Mouse (Mus musculus): ENCODE measurements around the gene Aoc2. TPM values are rescaled to one million over a fixed set of nuclear protein-coding genes. Genes with fewer than 3 reads are reported as not detected.
"Not testable (repeated sequence)": the region's sequence is repeated elsewhere in the genome, so short reads cannot be mapped to it uniquely, and the experiment has no call there.

The Aoc2 gene
- polyA plus RNA-seq, 1 experiment from 2014 or later: 1.6 TPM

- no peaks in the 10 kb centered on the region for H3K27me3 ChIP-seq (ENCODE audit: control insufficient read depth, insufficient read depth, low read length)
- DNase-seq (ENCODE audit: low spot score) (no peak), ATAC-seq (ENCODE audit: low FRiP score) (no peak)
- H3K27ac ChIP-seq: no peak overlapping the region
- H3K9ac ChIP-seq: no peak overlapping the region
- no peaks in the 10 kb centered on the region for H3K4me1 ChIP-seq (replicated peaks; ENCODE audit: control insufficient read depth, insufficient read depth, low read length)
- H3K36me3 ChIP-seq (replicated peaks; ENCODE audit: control insufficient read depth, insufficient read depth): no peaks in the 10 kb centered on the region
- H3K4me2 ChIP-seq (replicated peaks): no peak overlapping the region
- WGBS: 65% methylated on average over 3 of the region's 3 CpGs
- H3K4me3 ChIP-seq (replicated peaks; ENCODE audit: low read length): no peak overlapping the region
- H3K9me3 ChIP-seq (ENCODE audit: control insufficient read depth, low read length): no peaks in the 10 kb centered on the region
Observed at GRCm38 (mm10) chr11:101360651-101361113, 35.8 kb downstream of the Aoc2 start.

DNA sequence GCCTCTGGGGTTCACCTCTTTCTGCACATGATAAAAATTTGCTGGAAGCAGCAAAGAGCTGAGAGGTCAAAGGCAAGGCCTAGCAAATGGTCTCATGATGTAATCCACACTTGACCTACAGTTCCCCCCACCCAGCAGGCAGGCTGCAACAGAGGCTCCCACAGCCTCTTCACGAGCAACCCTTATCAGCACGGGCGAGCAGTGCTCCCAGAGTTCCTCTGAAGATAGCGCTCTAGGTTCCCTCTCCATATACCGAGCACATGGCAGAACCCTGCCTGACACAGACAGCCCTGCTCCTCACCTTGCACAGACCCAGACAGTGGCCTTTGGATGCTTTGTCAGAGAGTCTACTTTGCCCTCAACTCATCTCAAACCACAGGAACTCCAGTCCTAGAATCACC, 39.7 kb downstream of the Aoc2 start:
- H3K4me3 ChIP-seq (replicated peaks; ENCODE audit: low read length): no peak overlapping the region
- no peaks in the 10 kb centered on the region for H3K9me3 ChIP-seq (ENCODE audit: control insufficient read depth, low read length)
- no peak overlapping the region for H3K4me2 ChIP-seq (replicated peaks)
- ATAC-seq (ENCODE audit: low FRiP score) (no peak), DNase-seq (ENCODE audit: low spot score) (no peak)
- H3K27ac ChIP-seq: no peak overlapping the region
- no peak overlapping the region for H3K9ac ChIP-seq
- H3K36me3 ChIP-seq (replicated peaks; ENCODE audit: control insufficient read depth, insufficient read depth): no peaks in the 10 kb centered on the region
- no peaks in the 10 kb centered on the region for H3K4me1 ChIP-seq (replicated peaks; ENCODE audit: control insufficient read depth, insufficient read depth, low read length)
- 89% methylated on average over 5 of the region's 5 CpGs for WGBS
- H3K27me3 ChIP-seq (ENCODE audit: control insufficient read depth, insufficient read depth, low read length): no peaks in the 10 kb centered on the region

DNA sequence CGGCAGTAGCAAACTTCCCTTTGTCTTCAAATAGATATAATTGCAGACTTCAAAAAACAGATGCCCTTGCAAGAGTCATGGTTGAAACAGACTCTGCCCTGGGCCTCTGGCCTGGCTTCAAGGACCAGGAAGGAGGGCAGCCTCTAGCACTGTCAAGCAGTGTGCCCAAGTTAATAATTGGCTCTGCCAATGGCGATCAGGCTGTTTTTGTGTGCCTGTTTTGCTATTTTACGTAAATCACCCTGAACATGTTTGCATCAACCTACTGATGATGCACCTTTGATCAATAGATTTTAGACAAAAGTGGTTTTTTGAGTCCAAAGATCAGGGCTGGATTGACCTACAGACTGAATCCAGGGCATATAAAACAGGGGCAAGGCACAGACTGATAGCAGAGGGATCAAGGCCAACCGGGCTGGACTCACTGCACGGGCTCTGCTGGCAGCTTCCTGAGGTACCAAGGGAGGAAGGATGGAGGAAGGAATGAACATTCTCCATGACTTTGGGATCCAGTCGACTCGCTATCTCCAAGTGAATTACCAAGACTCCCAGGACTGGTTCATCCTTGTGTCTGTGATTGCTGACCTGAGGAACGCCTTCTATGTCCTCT, 42.6 kb downstream of the Aoc2 start, which contains the start of gene G6pc:
Gene G6pc (plus strand): TSS at position 236 of the 610 bp plus-strand sequence.
- Histone ChIP-seq H3K9me3 (ENCODE audit: control insufficient read depth, low read length) (no peaks in the 10 kb centered on the region), H3K27ac (no peak within 1 kb of the TSS), H3K36me3 (replicated peaks; ENCODE audit: control insufficient read depth, insufficient read depth) (no peaks in the 10 kb centered on the region), H3K4me1 (replicated peaks; ENCODE audit: control insufficient read depth, insufficient read depth, low read length) (no peaks in the 10 kb centered on the region), H3K27me3 (ENCODE audit: control insufficient read depth, insufficient read depth, low read length) (no peaks in the 10 kb centered on the region), H3K9ac (no peak within 1 kb of the TSS), H3K4me2 (replicated peaks) (no peak within 1 kb of the TSS), H3K4me3 (replicated peaks; ENCODE audit: low read length) (no peak within 1 kb of the TSS)
- WGBS: 92% methylated on average over 8 of the region's 8 CpGs
- no peak for ATAC-seq (ENCODE audit: low FRiP score)
- no peak for DNase-seq (ENCODE audit: low spot score)

DNA sequence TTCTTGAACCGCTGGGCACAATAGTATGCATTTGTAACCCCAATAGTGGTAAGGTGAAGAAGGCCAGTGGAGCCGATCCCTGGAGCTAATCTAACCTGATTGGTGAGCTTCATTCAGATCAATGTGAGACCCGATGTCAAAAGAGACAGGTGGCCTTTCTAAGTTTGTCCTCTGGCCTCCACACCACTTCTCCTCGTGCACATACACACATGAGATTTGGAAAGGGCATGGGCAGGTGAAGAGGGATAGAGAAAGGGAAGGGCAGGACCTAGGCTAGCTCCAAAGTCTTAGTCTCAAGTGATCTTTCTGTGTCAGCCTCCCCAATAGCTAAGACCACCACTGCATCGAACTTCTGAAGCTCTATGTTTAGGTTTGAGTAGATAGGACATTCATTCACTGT, 45.3 kb downstream of the Aoc2 start:
- no peaks in the 10 kb centered on the region for H3K4me1 ChIP-seq (replicated peaks; ENCODE audit: control insufficient read depth, insufficient read depth, low read length)
- no peak for DNase-seq (ENCODE audit: low spot score)
- H3K4me2 ChIP-seq (replicated peaks): no peak overlapping the region
- ATAC-seq (ENCODE audit: low FRiP score): no peak
- no peak overlapping the region for H3K4me3 ChIP-seq (replicated peaks; ENCODE audit: low read length)
- WGBS: 76% methylated on average over 5 of the region's 5 CpGs
- no peaks in the 10 kb centered on the region for H3K9me3 ChIP-seq (ENCODE audit: control insufficient read depth, low read length)
- no peaks in the 10 kb centered on the region for H3K27me3 ChIP-seq (ENCODE audit: control insufficient read depth, insufficient read depth, low read length)
- no peaks in the 10 kb centered on the region for H3K36me3 ChIP-seq (replicated peaks; ENCODE audit: control insufficient read depth, insufficient read depth)
- H3K9ac ChIP-seq: no peak overlapping the region
- no peak overlapping the region for H3K27ac ChIP-seq

DNA sequence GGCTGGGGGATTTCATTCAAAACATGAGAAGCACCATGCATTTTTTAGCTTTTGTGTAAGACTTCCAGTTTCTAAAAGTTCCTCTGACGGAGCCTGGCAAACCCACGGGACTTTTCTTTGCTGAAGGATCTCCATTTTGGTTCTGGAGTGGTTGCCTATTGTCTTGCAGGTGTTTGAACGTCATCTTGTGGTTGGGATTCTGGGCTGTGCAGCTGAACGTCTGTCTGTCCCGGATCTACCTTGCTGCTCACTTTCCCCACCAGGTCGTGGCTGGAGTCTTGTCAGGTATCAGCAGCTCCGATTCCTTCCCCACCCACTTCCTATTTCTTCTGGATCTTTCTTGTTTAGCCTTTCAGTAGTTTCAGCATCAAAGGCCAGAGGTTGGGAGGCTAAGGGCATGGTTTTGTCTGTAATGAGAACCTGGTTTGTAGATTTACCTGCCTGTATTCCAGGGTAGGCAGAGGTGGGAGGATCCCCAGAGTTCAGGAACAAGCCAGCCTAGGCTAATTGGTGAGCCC, 49.6 kb downstream of the Aoc2 start:
- H3K27ac ChIP-seq: no peak overlapping the region
- no peaks in the 10 kb centered on the region for H3K27me3 ChIP-seq (ENCODE audit: control insufficient read depth, insufficient read depth, low read length)
- no peak overlapping the region for H3K9ac ChIP-seq
- no peak for ATAC-seq (ENCODE audit: low FRiP score)
- no peaks in the 10 kb centered on the region for H3K36me3 ChIP-seq (replicated peaks; ENCODE audit: control insufficient read depth, insufficient read depth)
- no peak overlapping the region for H3K4me3 ChIP-seq (replicated peaks; ENCODE audit: low read length)
- H3K9me3 ChIP-seq (ENCODE audit: control insufficient read depth, low read length): no peaks in the 10 kb centered on the region
- no peak for DNase-seq (ENCODE audit: low spot score)
- no peaks in the 10 kb centered on the region for H3K4me1 ChIP-seq (replicated peaks; ENCODE audit: control insufficient read depth, insufficient read depth, low read length)
- WGBS: 73% methylated on average over 7 of the region's 7 CpGs
- H3K4me2 ChIP-seq (replicated peaks): no peak overlapping the region

GRCm38 (mm10) chr11:101378196-101378595, 53.3 kb downstream of the Aoc2 start:
- ATAC-seq (ENCODE audit: low FRiP score): not testable (repeated sequence)

GRCm38 (mm10) chr11:101378926-101379325, 54.1 kb downstream of the Aoc2 start:
- Histone ChIP-seq H3K4me1 (replicated peaks; ENCODE audit: control insufficient read depth, insufficient read depth, low read length) (no peaks in the 10 kb centered on the region), H3K27ac (no peak overlapping the region), H3K4me2 (replicated peaks) (no peak overlapping the region), H3K9me3 (ENCODE audit: control insufficient read depth, low read length) (no peaks in the 10 kb centered on the region), H3K36me3 (replicated peaks; ENCODE audit: control insufficient read depth, insufficient read depth) (no peaks in the 10 kb centered on the region), H3K4me3 (replicated peaks; ENCODE audit: low read length) (no peak overlapping the region), H3K9ac (no peak overlapping the region), H3K27me3 (ENCODE audit: control insufficient read depth, insufficient read depth, low read length) (no peaks in the 10 kb centered on the region)
- no peak for ATAC-seq (ENCODE audit: low FRiP score)
- WGBS: 86% methylated on average over 6 of the region's 6 CpGs
- no peak for DNase-seq (ENCODE audit: low spot score)

More at GRCm38 (mm10) chr11:101378196-101378595, 53.3 kb downstream of the Aoc2 start:
- WGBS: 93% methylated on average over 8 of the region's 8 CpGs
- not testable (repeated sequence) for H3K27me3 ChIP-seq (ENCODE audit: control insufficient read depth, insufficient read depth, low read length); H3K9me3 ChIP-seq (ENCODE audit: control insufficient read depth, low read length); H3K4me1 ChIP-seq (replicated peaks; ENCODE audit: control insufficient read depth, insufficient read depth, low read length); DNase-seq (ENCODE audit: low spot score); H3K4me3 ChIP-seq (replicated peaks; ENCODE audit: low read length); H3K9ac ChIP-seq; H3K4me2 ChIP-seq (replicated peaks); H3K36me3 ChIP-seq (replicated peaks; ENCODE audit: control insufficient read depth, insufficient read depth); H3K27ac ChIP-seq

Small RNA genes within 50 kb of the gene (microRNA-seq; reads per million reads assigned to microRNA genes)
- gene Gm25593: not detected

Other genes with a start within 250 kb of the Aoc2 start
- 0.31 TPM in 1 of 2 replicates, not detected in the other for gene Hsd17b1, start 246.7 kb upstream of the Aoc2 start, polyA plus RNA-seq (2014; fragmentation: Nextera tagmentation; extraction: Ambion mirVana)
- 37.2 and 45.3 TPM in 2 replicates for gene Coasy, start 242.5 kb upstream of the Aoc2 start, polyA plus RNA-seq (2014; fragmentation: Nextera tagmentation; extraction: Ambion mirVana)
- 84.0 and 86.6 TPM in 2 replicates for gene Mlx, start 237.8 kb upstream of the Aoc2 start, polyA plus RNA-seq (2014; fragmentation: Nextera tagmentation; extraction: Ambion mirVana)
- 16.4 and 20.7 TPM in 2 replicates for gene Psmc3ip, start 229.6 kb upstream of the Aoc2 start, polyA plus RNA-seq (2014; fragmentation: Nextera tagmentation; extraction: Ambion mirVana)
- 13.0 and 14.2 TPM in 2 replicates for gene Retreg3, start 205.2 kb upstream of the Aoc2 start, polyA plus RNA-seq (2014; fragmentation: Nextera tagmentation; extraction: Ambion mirVana)
- gene Tubg1, start 205.1 kb upstream of the Aoc2 start, polyA plus RNA-seq (2014; fragmentation: Nextera tagmentation; extraction: Ambion mirVana): 64.0 and 64.1 TPM in 2 replicates
- 48.6 and 50.6 TPM in 2 replicates for gene Tubg2, start 169.2 kb upstream of the Aoc2 start, polyA plus RNA-seq (2014; fragmentation: Nextera tagmentation; extraction: Ambion mirVana)
- gene Cntnap1, start 154.5 kb upstream of the Aoc2 start, polyA plus RNA-seq (2014; fragmentation: Nextera tagmentation; extraction: Ambion mirVana): 6.0 and 6.5 TPM in 2 replicates
- gene Plekhh3, start 153.7 kb upstream of the Aoc2 start, polyA plus RNA-seq (2014; fragmentation: Nextera tagmentation; extraction: Ambion mirVana): 7.7 and 9.5 TPM in 2 replicates
- 0.23 and 0.25 TPM in 2 replicates for gene Ccr10, start 149.6 kb upstream of the Aoc2 start, polyA plus RNA-seq (2014; fragmentation: Nextera tagmentation; extraction: Ambion mirVana)
- gene Ezh1, start 98.6 kb upstream of the Aoc2 start, polyA plus RNA-seq (2014; fragmentation: Nextera tagmentation; extraction: Ambion mirVana): 26.9 and 37.2 TPM in 2 replicates
- gene Ramp2, start 79.0 kb upstream of the Aoc2 start, polyA plus RNA-seq (2014; fragmentation: Nextera tagmentation; extraction: Ambion mirVana): 102 and 117 TPM in 2 replicates
- gene Vps25, start 71.4 kb upstream of the Aoc2 start, polyA plus RNA-seq (2014; fragmentation: Nextera tagmentation; extraction: Ambion mirVana): 122 and 133 TPM in 2 replicates
- gene Wnk4, start 64.5 kb upstream of the Aoc2 start, polyA plus RNA-seq (2014; fragmentation: Nextera tagmentation; extraction: Ambion mirVana): 5.3 and 6.0 TPM in 2 replicates
- 0.42 and 0.91 TPM in 2 replicates for gene Cntd1, start 46.1 kb upstream of the Aoc2 start, polyA plus RNA-seq (2014; fragmentation: Nextera tagmentation; extraction: Ambion mirVana)
- gene Coa3, start 45.9 kb upstream of the Aoc2 start, polyA plus RNA-seq (2014; fragmentation: Nextera tagmentation; extraction: Ambion mirVana): 242 and 256 TPM in 2 replicates
- gene Becn1, start 22.8 kb upstream of the Aoc2 start, polyA plus RNA-seq (2014; fragmentation: Nextera tagmentation; extraction: Ambion mirVana): 172 and 176 TPM in 2 replicates
- gene Psme3, start 8.8 kb upstream of the Aoc2 start, polyA plus RNA-seq (2014; fragmentation: Nextera tagmentation; extraction: Ambion mirVana): 89.7 and 97.3 TPM in 2 replicates
- 0.21 and 0.28 TPM in 2 replicates for gene Aoc3, start 5.5 kb downstream of the Aoc2 start, polyA plus RNA-seq (2014; fragmentation: Nextera tagmentation; extraction: Ambion mirVana)
- gene G6pc, start 42.5 kb downstream of the Aoc2 start, polyA plus RNA-seq (2014; fragmentation: Nextera tagmentation; extraction: Ambion mirVana): not detected in 2 replicates
- gene Aarsd1, start 92.6 kb downstream of the Aoc2 start, polyA plus RNA-seq (2014; fragmentation: Nextera tagmentation; extraction: Ambion mirVana): 82.4 and 85.3 TPM in 2 replicates
- 7.3 and 8.8 TPM in 2 replicates for gene Gm27029, start 99.7 kb downstream of the Aoc2 start, polyA plus RNA-seq (2014; fragmentation: Nextera tagmentation; extraction: Ambion mirVana)
- 23.1 and 24.1 TPM in 2 replicates for gene Rundc1, start 100.0 kb downstream of the Aoc2 start, polyA plus RNA-seq (2014; fragmentation: Nextera tagmentation; extraction: Ambion mirVana)
- 1.9 and 2.2 TPM in 2 replicates for gene Ptges3l, start 100.3 kb downstream of the Aoc2 start, polyA plus RNA-seq (2014; fragmentation: Nextera tagmentation; extraction: Ambion mirVana)
- 248 and 297 TPM in 2 replicates for gene Rpl27, start 117.2 kb downstream of the Aoc2 start, polyA plus RNA-seq (2014; fragmentation: Nextera tagmentation; extraction: Ambion mirVana)
- 2.6 and 5.4 TPM in 2 replicates for gene Ifi35, start 123.3 kb downstream of the Aoc2 start, polyA plus RNA-seq (2014; fragmentation: Nextera tagmentation; extraction: Ambion mirVana)
- gene Rnd2, start 139.9 kb downstream of the Aoc2 start, polyA plus RNA-seq (2014; fragmentation: Nextera tagmentation; extraction: Ambion mirVana): 51.0 and 52.5 TPM in 2 replicates
- gene Vat1, start 141.2 kb downstream of the Aoc2 start, polyA plus RNA-seq (2014; fragmentation: Nextera tagmentation; extraction: Ambion mirVana): 99.9 and 117 TPM in 2 replicates
- gene Brca1, start 226.9 kb downstream of the Aoc2 start, polyA plus RNA-seq (2014; fragmentation: Nextera tagmentation; extraction: Ambion mirVana): 3.2 TPM in 2 replicates
- gene Nbr1, start 227.1 kb downstream of the Aoc2 start, polyA plus RNA-seq (2014; fragmentation: Nextera tagmentation; extraction: Ambion mirVana): 90.1 and 93.0 TPM in 2 replicates

Measured in hindbrain, embryonic 14.5 days (tissue).